Mouse (Mus musculus): Measurements from ENCODE around the gene Vat1.

DNA sequence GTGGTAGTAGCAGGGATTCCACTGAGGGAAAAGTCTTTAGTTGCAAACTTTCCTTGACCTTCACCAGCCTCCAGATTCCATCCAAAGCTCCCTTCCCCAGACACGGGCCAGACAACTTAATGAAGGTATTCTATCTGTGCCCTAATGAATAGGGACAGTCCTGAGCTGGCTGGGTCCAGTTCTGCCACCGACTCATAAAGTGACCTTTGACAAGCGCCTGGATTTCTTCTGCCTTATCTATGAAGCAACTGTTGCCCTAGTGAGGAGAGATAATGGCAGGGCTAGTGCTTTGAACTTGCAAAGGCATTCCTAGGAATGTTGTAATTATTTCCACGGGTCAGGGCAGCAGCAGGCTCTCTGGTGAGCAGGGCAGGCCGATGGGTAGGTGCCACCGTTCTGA lies 14.9 kb upstream of the Vat1 start:
- TF ChIP-seq CTCF (IDR thresholded peaks at IDR 0.05; ENCODE audit: low read depth, low read length) (no peak), POLR2A (IDR thresholded peaks at IDR 0.05; ENCODE audit: extremely low read depth, insufficient read depth, low read length) (no peak)

Data from liver, adult 2 months (tissue).